Mouse (Mus musculus) bone marrow, adult 2 months (tissue): Measurements from ENCODE around the gene En2.

Experiments used
- CTCF ChIP-seq: fragments of 200-500 bp; IDR thresholded peaks from 2 replicates; pipeline ENCODE4 v1.5.1; 2011; ENCODE audit warnings: low read length, control low read depth; ENCODE audit not compliant: control insufficient read depth, insufficient read depth
- POLR2A ChIP-seq: fragments of 200-500 bp; IDR thresholded peaks from 2 replicates; pipeline ENCODE4 v1.6.1; 2011; ENCODE audit warnings: low read depth, mild to moderate bottlenecking, control low read depth, low read length, borderline replicate concordance; ENCODE audit not compliant: control insufficient read depth

DNA sequence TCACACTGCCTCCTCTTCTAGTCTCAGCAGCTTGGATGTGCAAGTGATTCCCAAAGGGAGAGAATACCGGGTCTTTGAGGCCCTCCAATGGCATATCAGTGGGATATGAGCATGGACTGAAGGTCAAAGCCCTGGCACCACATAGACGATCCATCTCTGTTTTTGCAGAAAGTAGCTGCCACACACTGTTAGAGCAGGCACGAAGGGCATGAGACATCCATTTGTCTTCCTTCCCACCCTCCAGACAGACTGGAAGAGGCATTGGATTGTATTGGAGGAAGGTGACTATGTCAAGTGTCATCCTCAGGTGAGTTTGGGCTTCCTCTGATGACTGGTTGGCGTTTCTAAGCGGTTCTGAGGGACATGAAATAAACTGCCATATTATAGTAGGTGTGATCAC is 12.8 kb downstream of the En2 start:
- TF ChIP-seq CTCF, result no peak
- TF ChIP-seq POLR2A, result no peak
